Mouse (Mus musculus): ENCODE data around the gene Ano4. TPM values are rescaled to one million over a fixed set of nuclear protein-coding genes. Genes with fewer than 3 reads are reported as not detected.
A peak's percentile ranks its signal among the peaks of the same experiment; 100 is the strongest.

The Ano4 gene
- polyA plus RNA-seq, 1 experiment from 2014 or later, result 0.84 TPM

GRCm38 (mm10) chr10:89008303-89008702 lies 336.3 kb downstream of the Ano4 start:
- H3K4me1 ChIP-seq (replicated peaks), result no peaks in the 10 kb centered on the region
- no peaks in the 10 kb centered on the region for H3K36me3 ChIP-seq
- no peak overlapping the region for H3K9ac ChIP-seq (replicated peaks)
- H3K9me3 ChIP-seq, result no peaks in the 10 kb centered on the region
- WGBS, result 79% methylated on average over 1 of the region's 1 CpGs
- ATAC-seq (ENCODE audit: insufficient number of reproducible peaks, insufficient read depth, low FRiP score, low TSS enrichment, low read depth), result no peak
- no peak overlapping the region for H3K27ac ChIP-seq
- H3K4me3 ChIP-seq (replicated peaks), result no peak overlapping the region
- H3K4me2 ChIP-seq, result no peak overlapping the region
- no peaks in the 10 kb centered on the region for H3K27me3 ChIP-seq

GRCm38 (mm10) chr10:89004518-89004917 lies 340.0 kb downstream of the Ano4 start:
- no peak overlapping the region for H3K27ac ChIP-seq
- no peaks in the 10 kb centered on the region for H3K27me3 ChIP-seq
- no peak overlapping the region for H3K4me2 ChIP-seq
- H3K36me3 ChIP-seq, result no peaks in the 10 kb centered on the region
- 89% methylated on average over 3 of the region's 3 CpGs for WGBS
- no peaks in the 10 kb centered on the region for H3K9me3 ChIP-seq
- no peaks in the 10 kb centered on the region for H3K4me1 ChIP-seq (replicated peaks)
- no peak overlapping the region for H3K9ac ChIP-seq (replicated peaks)
- no peak overlapping the region for H3K4me3 ChIP-seq (replicated peaks)
- ATAC-seq (ENCODE audit: insufficient number of reproducible peaks, insufficient read depth, low FRiP score, low TSS enrichment, low read depth), result no peak

GRCm38 (mm10) chr10:88986925-88987324 lies 357.6 kb downstream of the Ano4 start:
- no peak overlapping the region for H3K9ac ChIP-seq (replicated peaks)
- no peaks in the 10 kb centered on the region for H3K9me3 ChIP-seq
- H3K36me3 ChIP-seq, result no peaks in the 10 kb centered on the region
- 61% methylated on average over 6 of the region's 6 CpGs for WGBS
- no peak overlapping the region for H3K4me3 ChIP-seq (replicated peaks)
- H3K4me1 ChIP-seq (replicated peaks), result no peaks in the 10 kb centered on the region
- H3K4me2 ChIP-seq, result no peak overlapping the region
- no peak overlapping the region for H3K27ac ChIP-seq
- no peaks in the 10 kb centered on the region for H3K27me3 ChIP-seq
- ATAC-seq (ENCODE audit: insufficient number of reproducible peaks, insufficient read depth, low FRiP score, low TSS enrichment, low read depth), result no peak

- Histone ChIP-seq H3K4me2 (no peak overlapping the region), H3K9ac (replicated peaks) (no peak overlapping the region), H3K27ac (no peak overlapping the region), H3K36me3 (no peaks in the 10 kb centered on the region), H3K27me3 (no peaks in the 10 kb centered on the region), H3K4me3 (replicated peaks) (no peak overlapping the region), H3K9me3 (no peaks in the 10 kb centered on the region), H3K4me1 (replicated peaks) (no peaks in the 10 kb centered on the region)
- WGBS, result 23% methylated on average over 8 of the region's 8 CpGs
- no peak for ATAC-seq (ENCODE audit: insufficient number of reproducible peaks, insufficient read depth, low FRiP score, low TSS enrichment, low read depth)
Observed at GRCm38 (mm10) chr10:88983444-88983843, 361.1 kb downstream of the Ano4 start.

GRCm38 (mm10) chr10:88979451-88979850 lies 365.1 kb downstream of the Ano4 start:
- no peak overlapping the region for H3K4me2 ChIP-seq
- no peaks in the 10 kb centered on the region for H3K27me3 ChIP-seq
- H3K27ac ChIP-seq, result no peak overlapping the region
- no peak overlapping the region for H3K9ac ChIP-seq (replicated peaks)
- H3K9me3 ChIP-seq, result no peaks in the 10 kb centered on the region
- H3K4me1 ChIP-seq (replicated peaks), result no peaks in the 10 kb centered on the region
- 82% methylated on average over 4 of the region's 4 CpGs for whole genome bisulfite sequencing
- ATAC-seq (ENCODE audit: insufficient number of reproducible peaks, insufficient read depth, low FRiP score, low TSS enrichment, low read depth), result no peak
- no peaks in the 10 kb centered on the region for H3K36me3 ChIP-seq
- no peak overlapping the region for H3K4me3 ChIP-seq (replicated peaks)

- Histone ChIP-seq H3K9ac (replicated peaks) (no peak overlapping the region), H3K9me3 (no peaks in the 10 kb centered on the region), H3K27ac (no peak overlapping the region), H3K36me3 (no peaks in the 10 kb centered on the region), H3K27me3 (no peaks in the 10 kb centered on the region), H3K4me1 (replicated peaks) (no peaks in the 10 kb centered on the region), H3K4me3 (replicated peaks) (no peak overlapping the region), H3K4me2 (no peak overlapping the region)
- no peak for ATAC-seq (ENCODE audit: insufficient number of reproducible peaks, insufficient read depth, low FRiP score, low TSS enrichment, low read depth)
- 85% methylated on average over 6 of the region's 6 CpGs for WGBS
Observed at GRCm38 (mm10) chr10:88978932-88979331, 365.6 kb downstream of the Ano4 start.

GRCm38 (mm10) chr10:88970951-88971725 lies 373.4 kb downstream of the Ano4 start:
- no peaks in the 10 kb centered on the region for H3K27me3 ChIP-seq
- no peak overlapping the region for H3K4me3 ChIP-seq (replicated peaks)
- no peak overlapping the region for H3K27ac ChIP-seq
- H3K9ac ChIP-seq (replicated peaks), result no peak overlapping the region
- H3K36me3 ChIP-seq, result no peaks in the 10 kb centered on the region
- ATAC-seq (ENCODE audit: insufficient number of reproducible peaks, insufficient read depth, low FRiP score, low TSS enrichment, low read depth), result peak; percentile 75; the same call in 1 of the 2 replicates
- H3K4me1 ChIP-seq (replicated peaks), result no peaks in the 10 kb centered on the region
- 78% methylated on average over 7 of the region's 7 CpGs for WGBS
- no peak overlapping the region for H3K4me2 ChIP-seq
- 0 out of 2 replicates have a peak, but pooled peaks cover 4% of the 10 kb centered on the region for H3K9me3 ChIP-seq

- no peaks in the 10 kb centered on the region for H3K36me3 ChIP-seq
- no peak overlapping the region for H3K9ac ChIP-seq (replicated peaks)
- WGBS, result 92% methylated on average over 5 of the region's 5 CpGs
- H3K4me1 ChIP-seq (replicated peaks), result no peaks in the 10 kb centered on the region
- H3K27ac ChIP-seq, result no peak overlapping the region
- H3K4me3 ChIP-seq (replicated peaks), result no peak overlapping the region
- no peak overlapping the region for H3K4me2 ChIP-seq
- 0 out of 2 replicates have a peak, but pooled peaks cover 4% of the 10 kb centered on the region for H3K9me3 ChIP-seq
- ATAC-seq (ENCODE audit: insufficient number of reproducible peaks, insufficient read depth, low FRiP score, low TSS enrichment, low read depth), result no peak
- no peaks in the 10 kb centered on the region for H3K27me3 ChIP-seq
Observed at GRCm38 (mm10) chr10:88968586-88968985, 376.0 kb downstream of the Ano4 start.

GRCm38 (mm10) chr10:88960791-88961190 lies 383.8 kb downstream of the Ano4 start:
- WGBS, result 78% methylated on average over 5 of the region's 5 CpGs
- H3K4me1 ChIP-seq (replicated peaks), result no peaks in the 10 kb centered on the region
- H3K4me2 ChIP-seq, result no peak overlapping the region
- H3K9me3 ChIP-seq, result no peaks in the 10 kb centered on the region
- H3K27me3 ChIP-seq, result no peaks in the 10 kb centered on the region
- H3K4me3 ChIP-seq (replicated peaks), result no peak overlapping the region
- ATAC-seq (ENCODE audit: insufficient number of reproducible peaks, insufficient read depth, low FRiP score, low TSS enrichment, low read depth), result no peak
- H3K27ac ChIP-seq, result no peak overlapping the region
- no peak overlapping the region for H3K9ac ChIP-seq (replicated peaks)
- no peaks in the 10 kb centered on the region for H3K36me3 ChIP-seq

GRCm38 (mm10) chr10:88950297-88950653 lies 394.3 kb downstream of the Ano4 start:
- Histone ChIP-seq H3K36me3 (no peaks in the 10 kb centered on the region), H3K27ac (no peak overlapping the region), H3K4me3 (replicated peaks) (no peak overlapping the region), H3K27me3 (no peaks in the 10 kb centered on the region), H3K9ac (replicated peaks) (no peak overlapping the region), H3K4me2 (no peak overlapping the region), H3K9me3 (no peaks in the 10 kb centered on the region), H3K4me1 (replicated peaks) (no peaks in the 10 kb centered on the region)
- WGBS, result 83% methylated on average over 4 of the region's 4 CpGs
- no peak for ATAC-seq (ENCODE audit: insufficient number of reproducible peaks, insufficient read depth, low FRiP score, low TSS enrichment, low read depth)

- Histone ChIP-seq H3K4me2 (no peak overlapping the region), H3K27me3 (no peaks in the 10 kb centered on the region), H3K9me3 (no peaks in the 10 kb centered on the region), H3K9ac (replicated peaks) (no peak overlapping the region), H3K27ac (no peak overlapping the region), H3K4me3 (replicated peaks) (no peak overlapping the region), H3K36me3 (no peaks in the 10 kb centered on the region), H3K4me1 (replicated peaks) (no peaks in the 10 kb centered on the region)
- WGBS, result 90% methylated on average over 12 of the region's 12 CpGs
- no peak for ATAC-seq (ENCODE audit: insufficient number of reproducible peaks, insufficient read depth, low FRiP score, low TSS enrichment, low read depth)
Observed at GRCm38 (mm10) chr10:88949649-88950296, 394.8 kb downstream of the Ano4 start.
